Mouse (Mus musculus): ENCODE results near the gene Pprc1.

The Pprc1 gene

GRCm38 (mm10) chr19:46033911-46034310 lies 10.8 kb upstream of the Pprc1 start:
- DNase-seq (ENCODE audit: low spot score): no peak

- DNase-seq (ENCODE audit: low spot score): no peak
Observed at GRCm38 (mm10) chr19:46035971-46036370, 8.7 kb upstream of the Pprc1 start.

GRCm38 (mm10) chr19:46036477-46037242 lies 8.0 kb upstream of the Pprc1 start:
- no peak for DNase-seq (ENCODE audit: low spot score)

GRCm38 (mm10) chr19:46037243-46037924 lies 7.3 kb upstream of the Pprc1 start:
- DNase-seq (ENCODE audit: low spot score): no peak

GRCm38 (mm10) chr19:46037925-46038850 lies 6.5 kb upstream of the Pprc1 start:
- DNase-seq (ENCODE audit: low spot score): no peak

GRCm38 (mm10) chr19:46038851-46039260 lies 5.8 kb upstream of the Pprc1 start:
- DNase-seq (ENCODE audit: low spot score): no peak

GRCm38 (mm10) chr19:46039478-46039877 lies 5.2 kb upstream of the Pprc1 start:
- DNase-seq (ENCODE audit: low spot score): peak; percentile 88

- no peak for DNase-seq (ENCODE audit: low spot score)
Observed at GRCm38 (mm10) chr19:46040149-46040902, 4.4 kb upstream of the Pprc1 start.

- no peak for DNase-seq (ENCODE audit: low spot score)
Observed at GRCm38 (mm10) chr19:46041299-46041932, 3.3 kb upstream of the Pprc1 start.

- DNase-seq (ENCODE audit: low spot score): peak; percentile 83
Observed at GRCm38 (mm10) chr19:46041933-46042475, 2.7 kb upstream of the Pprc1 start.

GRCm38 (mm10) chr19:46042476-46043011 lies 2.1 kb upstream of the Pprc1 start:
- no peak for DNase-seq (ENCODE audit: low spot score)

- no peak for DNase-seq (ENCODE audit: low spot score)
Observed at GRCm38 (mm10) chr19:46043380-46043779, 1.3 kb upstream of the Pprc1 start.

- peak; percentile 85 for DNase-seq (ENCODE audit: low spot score)
Observed at GRCm38 (mm10) chr19:46044993-46045695, 458 bp downstream of the Pprc1 start, which contains the start of gene Ldb1. Gene Ldb1 (minus strand): TSS chr19:46045214.

GRCm38 (mm10) chr19:46045696-46046311 lies 1.1 kb downstream of the Pprc1 start:
- DNase-seq (ENCODE audit: low spot score): no peak

- DNase-seq (ENCODE audit: low spot score): no peak
Observed at GRCm38 (mm10) chr19:46046621-46047025, 1.9 kb downstream of the Pprc1 start.

GRCm38 (mm10) chr19:46047426-46047825 lies 2.7 kb downstream of the Pprc1 start:
- no peak for DNase-seq (ENCODE audit: low spot score)

- no peak for DNase-seq (ENCODE audit: low spot score)
Observed at GRCm38 (mm10) chr19:46049129-46049528, 4.4 kb downstream of the Pprc1 start.

GRCm38 (mm10) chr19:46050462-46050861 lies 5.8 kb downstream of the Pprc1 start:
- no peak for DNase-seq (ENCODE audit: low spot score)

GRCm38 (mm10) chr19:46055752-46056387 lies 11.2 kb downstream of the Pprc1 start:
- DNase-seq (ENCODE audit: low spot score): no peak

All from ovary, adult 18-20 months (tissue).